Mouse (Mus musculus) C2C12 (cell line): ENCODE measurements around the gene Alkbh7.

ENCODE experiments used
- CEBPB ChIP-seq: IDR thresholded peaks from one replicate; pipeline ENCODE4 v1.6.1; 2011; ENCODE audit warnings: low read depth, mild to moderate bottlenecking, control low read depth, moderate library complexity
- CTCF ChIP-seq: IDR thresholded peaks from one replicate; pipeline ENCODE4 v1.5.1; 2011; ENCODE audit not compliant: control insufficient read depth, insufficient read depth, insufficient read length
- FOSL1 ChIP-seq: IDR thresholded peaks from one replicate; pipeline ENCODE4 v1.8.0; 2011; ENCODE audit warnings: mild to moderate bottlenecking, low read length; ENCODE audit not compliant: poor library complexity, insufficient read depth, severe bottlenecking
- MAX ChIP-seq: IDR thresholded peaks from one replicate; pipeline ENCODE4 v1.6.1; 2011; ENCODE audit warnings: mild to moderate bottlenecking, control low read depth
- MYOD1 ChIP-seq: IDR thresholded peaks from one replicate; pipeline ENCODE4 v1.6.1; 2011; ENCODE audit warnings: low read depth; ENCODE audit not compliant: control insufficient read depth, insufficient read length
- MYOG ChIP-seq: IDR thresholded peaks from one replicate; pipeline ENCODE4 v1.6.1; 2011; ENCODE audit not compliant: control insufficient read depth, insufficient read length; ENCODE audit errors: extremely low read depth
- USF1 ChIP-seq: IDR thresholded peaks from one replicate; pipeline ENCODE4 v1.6.1; 2011; ENCODE audit warnings: low read depth, mild to moderate bottlenecking, control low read depth, moderate library complexity

GRCm38 (mm10) chr17:57041554-57041953 lies 44.4 kb downstream of the Alkbh7 start, which contains the start of gene Slc25a41:
- no peak for TF ChIP-seq CTCF
- no peak for TF ChIP-seq MAX
- TF ChIP-seq USF1: no peak
- no peak for TF ChIP-seq CEBPB
- TF ChIP-seq MYOD1: no peak
- no peak for TF ChIP-seq MYOG
- no peak for TF ChIP-seq FOSL1
